Mouse (Mus musculus) hindbrain, embryonic 13.5 days (tissue): ENCODE data around the gene Frmd4b. TPM values are rescaled to one million over a fixed set of nuclear protein-coding genes. Genes with fewer than 3 reads are reported as not detected.

Experiments used
- ATAC-seq: fragments of 200-750 bp; cut with Nextera tagmentation; 2 replicates; pipeline ENCODE4 v1.8.0; 2017; ENCODE audit warnings: moderate TSS enrichment; ENCODE audit not compliant: low FRiP score
- H3K27ac ChIP-seq: fragments of 300-500 bp; sonication (generic); 2 replicates; pipeline ENCODE4 v1.5.1; 2015; ENCODE audit warnings: inconsistent platforms, mild to moderate bottlenecking, moderate library complexity
- H3K27me3 ChIP-seq: fragments of 300-500 bp; sonication (generic); 2 replicates; pipeline ENCODE4 v1.6.1; 2015; ENCODE audit warnings: mild to moderate bottlenecking, inconsistent platforms
- H3K36me3 ChIP-seq: fragments of 300-500 bp; sonication (generic); 2 replicates; pipeline ENCODE4 v1.6.1; 2015; ENCODE audit warnings: mild to moderate bottlenecking, inconsistent platforms
- H3K4me1 ChIP-seq: fragments of 300-500 bp; sonication (generic); replicated peaks from 2 replicates; pipeline ENCODE4 v1.6.1; 2015; ENCODE audit warnings: inconsistent platforms
- H3K4me2 ChIP-seq: fragments of 300-500 bp; sonication (generic); 2 replicates; pipeline ENCODE4 v1.6.1; 2015; ENCODE audit warnings: inconsistent platforms, mild to moderate bottlenecking, moderate library complexity
- H3K4me3 ChIP-seq: fragments of 300-500 bp; sonication (generic); 2 replicates; pipeline ENCODE4 v1.5.1; 2015; ENCODE audit warnings: mild to moderate bottlenecking, inconsistent platforms
- H3K9ac ChIP-seq: fragments of 300-500 bp; sonication (generic); 2 replicates; pipeline ENCODE4 v1.6.1; 2015; ENCODE audit warnings: mild to moderate bottlenecking, inconsistent platforms
- H3K9me3 ChIP-seq: fragments of 300-500 bp; sonication (generic); 2 replicates; pipeline ENCODE4 v1.6.1; 2016; ENCODE audit warnings: inconsistent platforms
- WGBS: fragments of 180-500 bp; shearing (Covaris S2); methylation state at CpG from one replicate; pipeline ENCODE4 v1.1.7; 2015; 5-methylcytosine and 5-hydroxymethylcytosine counted together
- polyA plus RNA-seq: library from polyadenylated mRNA; unstranded; fragments of >200 nt; fragmentation: Nextera tagmentation; extraction: Ambion mirVana; gene quantifications from 2 replicates; pipeline ENCODE4 v1.2.1, GENCODE M21; 2015

The Frmd4b gene
- polyA plus RNA-seq, 1 experiment from 2014 or later = 31.4 TPM

- Histone ChIP-seq H3K27me3 (no peaks in the 10 kb centered on the region), H3K9ac (no peak overlapping the region), H3K9me3 (no peaks in the 10 kb centered on the region), H3K36me3 (no peaks in the 10 kb centered on the region), H3K4me1 (peaks cover 18% of the 10 kb centered on the region), H3K4me3 (no peak overlapping the region), H3K27ac (no peak overlapping the region), H3K4me2 (no peak overlapping the region)
- WGBS = 76% methylated on average over 3 of the region's 3 CpGs
- ATAC-seq = no peak
Observed at GRCm38 (mm10) chr6:97315311-97315710, 302.0 kb downstream of the Frmd4b start.

DNA sequence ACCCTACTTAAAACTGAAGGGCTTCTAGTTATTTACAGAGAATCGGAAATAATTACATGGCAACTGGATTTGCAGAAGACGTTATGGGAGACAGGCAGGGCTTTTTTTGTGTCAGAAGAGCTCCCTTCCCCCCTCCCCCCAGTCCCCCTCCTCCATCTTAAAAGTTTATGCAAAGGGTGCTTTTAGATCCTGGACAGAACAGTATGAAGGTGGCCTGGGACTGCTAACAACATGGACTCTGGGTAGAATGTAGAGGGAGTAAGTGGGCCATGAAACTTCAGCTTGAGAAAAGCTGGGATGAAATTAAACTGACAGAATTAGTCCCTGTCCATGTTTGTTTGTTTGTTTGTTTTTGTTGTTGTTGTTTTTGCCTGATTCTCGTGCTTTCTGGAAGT is 304.8 kb downstream of the Frmd4b start:
- Histone ChIP-seq H3K27ac (peak overlapping the region; percentile 30; the same call in 1 of the 2 replicates), H3K27me3 (no peaks in the 10 kb centered on the region), H3K4me3 (peak overlapping the region; percentile 28), H3K9ac (peak overlapping the region; percentile 49; the same call in 1 of the 2 replicates), H3K4me2 (peak overlapping the region; percentile 54), H3K9me3 (no peaks in the 10 kb centered on the region), H3K36me3 (peaks cover 4% of the 10 kb centered on the region; the same call in 1 of the 2 replicates), H3K4me1 (peaks cover 18% of the 10 kb centered on the region)
- 13% methylated on average over 3 of the region's 3 CpGs for WGBS
- ATAC-seq = no peak

- Histone ChIP-seq H3K27me3 (no peaks in the 10 kb centered on the region), H3K4me3 (peak overlapping the region; percentile 28), H3K4me1 (peaks cover 18% of the 10 kb centered on the region), H3K9ac (peak overlapping the region; percentile 49; the same call in 1 of the 2 replicates), H3K4me2 (peak overlapping the region; percentile 54), H3K9me3 (no peaks in the 10 kb centered on the region), H3K36me3 (peaks cover 4% of the 10 kb centered on the region; the same call in 1 of the 2 replicates), H3K27ac (peak overlapping the region; percentile 30; the same call in 1 of the 2 replicates)
- 6% methylated on average over 33 of the region's 33 CpGs for WGBS
- no peak for ATAC-seq
Observed at GRCm38 (mm10) chr6:97311599-97312544, 305.5 kb downstream of the Frmd4b start.

DNA sequence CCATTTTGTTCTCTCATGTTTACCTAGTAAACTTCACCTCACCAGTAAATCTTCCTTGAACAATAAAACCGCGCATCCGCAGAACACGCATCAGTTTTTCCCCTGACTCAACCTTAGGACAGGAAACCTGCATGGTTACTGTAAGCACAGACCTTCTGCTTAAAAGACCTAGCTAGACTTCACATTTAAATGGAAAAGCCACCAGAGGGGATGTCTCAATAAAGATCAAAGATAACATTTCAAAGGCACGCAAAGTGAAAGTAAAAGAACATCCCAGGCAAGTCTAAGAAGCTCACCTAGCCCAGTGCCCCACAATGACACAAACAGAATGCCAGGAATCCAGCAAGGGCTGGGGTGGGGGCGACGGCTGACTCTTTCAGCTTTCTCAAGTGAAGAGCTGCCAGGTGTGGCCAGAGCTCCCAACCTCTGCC is 306.4 kb downstream of the Frmd4b start:
- Histone ChIP-seq H3K4me1 (peaks cover 18% of the 10 kb centered on the region), H3K27ac (0 out of 2 replicates have a peak overlapping the region, but pooled peaks have one; percentile 24), H3K4me3 (no peak overlapping the region), H3K4me2 (peak overlapping the region; percentile 54), H3K36me3 (peaks cover 13% of the 10 kb centered on the region), H3K27me3 (no peaks in the 10 kb centered on the region), H3K9ac (no peak overlapping the region), H3K9me3 (no peaks in the 10 kb centered on the region)
- no peak for ATAC-seq
- 45% methylated on average over 7 of the region's 7 CpGs for WGBS

DNA sequence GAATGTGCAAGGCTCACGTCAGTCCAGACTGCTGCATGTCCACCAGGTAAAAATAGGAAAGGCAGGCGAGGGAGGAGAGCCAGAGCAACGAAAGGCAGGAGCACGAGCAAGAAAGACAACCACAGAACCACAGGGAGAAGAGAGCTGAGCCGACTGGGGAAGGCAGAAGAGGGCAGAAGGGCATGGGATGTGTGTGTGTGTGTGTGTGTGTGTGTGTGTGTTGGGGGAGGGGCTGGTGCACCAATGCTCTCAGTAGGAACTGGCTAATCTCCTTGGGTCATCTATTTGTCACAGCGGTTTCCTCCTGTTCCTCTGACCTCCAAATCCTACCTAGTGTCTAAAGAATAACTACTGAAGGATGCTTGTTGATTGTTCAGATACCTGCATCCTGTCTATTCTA is 308.2 kb downstream of the Frmd4b start:
- Histone ChIP-seq H3K4me2 (no peak overlapping the region), H3K36me3 (peaks cover 23% of the 10 kb centered on the region), H3K4me3 (no peak overlapping the region), H3K9ac (no peak overlapping the region), H3K4me1 (peaks cover 30% of the 10 kb centered on the region), H3K27ac (no peak overlapping the region), H3K27me3 (no peaks in the 10 kb centered on the region), H3K9me3 (no peaks in the 10 kb centered on the region)
- 47% methylated on average over 5 of the region's 6 CpGs for WGBS
- ATAC-seq = no peak

DNA sequence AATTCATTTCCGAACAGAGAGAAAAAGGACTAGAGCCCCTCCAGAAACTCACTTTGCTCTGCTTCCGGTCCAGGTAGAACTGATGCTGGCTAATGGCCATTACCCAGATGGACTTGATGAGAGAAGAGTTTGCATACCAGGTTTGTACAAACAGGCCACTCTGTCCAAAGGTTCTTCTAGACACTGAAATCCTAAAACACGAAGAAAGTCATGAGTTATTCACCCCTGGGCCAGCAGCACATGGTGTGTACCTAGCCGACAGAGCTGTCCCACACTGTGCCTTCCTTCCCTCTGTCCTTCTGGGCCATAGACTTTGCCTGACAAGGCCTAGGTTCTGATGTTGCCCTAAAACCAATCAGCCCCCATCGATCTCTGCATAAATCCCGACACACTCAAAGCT is 308.8 kb downstream of the Frmd4b start:
- Histone ChIP-seq H3K9ac (no peak overlapping the region), H3K27me3 (no peaks in the 10 kb centered on the region), H3K4me3 (no peak overlapping the region), H3K9me3 (no peaks in the 10 kb centered on the region), H3K4me2 (no peak overlapping the region), H3K27ac (no peak overlapping the region), H3K4me1 (peaks cover 35% of the 10 kb centered on the region), H3K36me3 (peaks cover 26% of the 10 kb centered on the region)
- WGBS = 88% methylated on average over 6 of the region's 6 CpGs
- no peak for ATAC-seq

DNA sequence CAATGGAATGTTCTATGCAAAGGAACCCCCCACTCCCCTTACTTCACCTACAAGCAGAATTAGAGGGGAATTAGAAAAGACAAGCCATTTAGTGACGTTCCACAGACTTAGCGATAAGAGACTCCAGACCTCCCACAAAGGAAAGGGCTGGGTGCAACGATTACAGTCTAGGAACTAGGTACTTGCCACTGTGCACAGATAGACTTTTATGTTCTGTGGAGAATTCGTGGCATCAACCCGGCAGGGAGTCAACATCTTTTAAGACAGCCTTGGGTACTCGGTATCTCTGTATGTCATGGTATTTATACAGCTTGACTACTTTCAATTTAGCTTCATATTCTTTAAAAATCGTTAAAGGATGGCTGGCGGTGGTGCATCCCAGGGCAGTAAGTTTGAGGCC is 310.1 kb downstream of the Frmd4b start:
- ATAC-seq = no peak
- Histone ChIP-seq H3K9me3 (no peaks in the 10 kb centered on the region), H3K9ac (no peak overlapping the region), H3K4me1 (peaks cover 35% of the 10 kb centered on the region), H3K27me3 (no peaks in the 10 kb centered on the region), H3K27ac (no peak overlapping the region), H3K4me3 (no peak overlapping the region), H3K4me2 (no peak overlapping the region), H3K36me3 (peaks cover 35% of the 10 kb centered on the region)
- WGBS = 80% methylated on average over 8 of the region's 8 CpGs

- H3K4me1 ChIP-seq = peaks cover 26% of the 10 kb centered on the region
- H3K9me3 ChIP-seq = no peaks in the 10 kb centered on the region
- H3K36me3 ChIP-seq = peaks cover 35% of the 10 kb centered on the region
- H3K9ac ChIP-seq = no peak overlapping the region
- no peaks in the 10 kb centered on the region for H3K27me3 ChIP-seq
- no peak overlapping the region for H3K4me2 ChIP-seq
- 95% methylated on average over 11 of the region's 11 CpGs for WGBS
- no peak overlapping the region for H3K4me3 ChIP-seq
- no peak for ATAC-seq
- no peak overlapping the region for H3K27ac ChIP-seq
Observed at GRCm38 (mm10) chr6:97306351-97306750, 311.0 kb downstream of the Frmd4b start.

GRCm38 (mm10) chr6:97305491-97305890 is 311.9 kb downstream of the Frmd4b start:
- H3K9me3 ChIP-seq = no peaks in the 10 kb centered on the region
- H3K4me3 ChIP-seq = no peak overlapping the region
- H3K27ac ChIP-seq = peak overlapping the region; percentile 30; the same call in 1 of the 2 replicates
- H3K9ac ChIP-seq = no peak overlapping the region
- H3K27me3 ChIP-seq = no peaks in the 10 kb centered on the region
- H3K4me2 ChIP-seq = no peak overlapping the region
- ATAC-seq = no peak
- H3K36me3 ChIP-seq = peaks cover 38% of the 10 kb centered on the region
- peaks cover 22% of the 10 kb centered on the region; the same call in 1 of the 2 replicates for H3K4me1 ChIP-seq
- 88% methylated on average over 7 of the region's 7 CpGs for WGBS

GRCm38 (mm10) chr6:97305010-97305409 is 312.3 kb downstream of the Frmd4b start:
- no peaks in the 10 kb centered on the region for H3K27me3 ChIP-seq
- 70% methylated on average over 11 of the region's 11 CpGs for WGBS
- peak overlapping the region; percentile 30; the same call in 1 of the 2 replicates for H3K27ac ChIP-seq
- no peak overlapping the region for H3K4me2 ChIP-seq
- H3K4me3 ChIP-seq = no peak overlapping the region
- H3K9ac ChIP-seq = no peak overlapping the region
- peaks cover 43% of the 10 kb centered on the region for H3K36me3 ChIP-seq
- ATAC-seq = no peak
- H3K4me1 ChIP-seq = peaks cover 22% of the 10 kb centered on the region; the same call in 1 of the 2 replicates
- H3K9me3 ChIP-seq = no peaks in the 10 kb centered on the region

GRCm38 (mm10) chr6:97303277-97304109 is 313.8 kb downstream of the Frmd4b start:
- peak; percentile 28; the same call in 1 of the 2 replicates for ATAC-seq

DNA sequence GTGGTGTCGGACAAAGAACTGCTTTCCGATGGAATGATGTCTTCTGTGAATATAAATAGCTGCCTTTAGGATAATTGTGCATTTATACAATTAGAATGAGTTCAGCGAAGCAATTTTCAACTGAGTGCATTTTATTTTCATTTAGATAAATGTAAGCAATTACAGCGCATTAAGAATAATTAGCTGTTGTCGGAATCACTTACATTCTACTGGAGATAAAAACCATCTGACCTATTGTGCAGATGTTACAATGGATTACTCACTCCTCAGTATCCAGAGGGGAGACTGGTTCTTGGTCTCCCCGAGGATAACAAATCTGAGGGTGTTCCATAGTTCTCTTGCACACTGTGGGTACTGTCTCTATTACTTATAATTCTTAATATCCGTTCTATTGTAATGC is 315.0 kb downstream of the Frmd4b start:
- Histone ChIP-seq H3K9me3 (no peaks in the 10 kb centered on the region), H3K4me3 (no peak overlapping the region), H3K27me3 (no peaks in the 10 kb centered on the region), H3K4me1 (peaks cover 22% of the 10 kb centered on the region; the same call in 1 of the 2 replicates), H3K9ac (no peak overlapping the region), H3K4me2 (no peak overlapping the region), H3K36me3 (peaks cover 54% of the 10 kb centered on the region), H3K27ac (peak overlapping the region; percentile 55; the same call in 1 of the 2 replicates)
- 76% methylated on average over 7 of the region's 7 CpGs for WGBS
- ATAC-seq = no peak

More at GRCm38 (mm10) chr6:97303277-97304109, 313.8 kb downstream of the Frmd4b start:
- Histone ChIP-seq H3K4me3 (no peak overlapping the region), H3K27me3 (no peaks in the 10 kb centered on the region), H3K4me1 (peaks cover 22% of the 10 kb centered on the region; the same call in 1 of the 2 replicates), H3K9ac (no peak overlapping the region), H3K27ac (no peak overlapping the region), H3K4me2 (no peak overlapping the region), H3K9me3 (no peaks in the 10 kb centered on the region), H3K36me3 (peaks cover 46% of the 10 kb centered on the region)
- 68% methylated on average over 9 of the region's 9 CpGs for WGBS
